Mouse (Mus musculus): ENCODE measurements at regions not wholly inside any gene's neighbourhood (a gene's known extent, or its start where the extent isn't known, plus 50 kb on each side); places are given as distances from the start of the nearest gene placed in this dataset.

GRCm38 (mm10) chr1:35201880-35202220 is 352.1 kb downstream of the Plekhb2 start:
- TF ChIP-seq CTCF (IDR thresholded peaks at IDR 0.05; ENCODE audit: control insufficient read depth, insufficient read depth, insufficient read length) (no peak), MYOG (IDR thresholded peaks at IDR 0.05; ENCODE audit: control insufficient read depth, extremely low read depth, insufficient read length) (no peak), MYOD1 (IDR thresholded peaks at IDR 0.05; ENCODE audit: control insufficient read depth, insufficient read length, low read depth) (no peak)

All from C2C12 (cell line).